Mouse (Mus musculus): ENCODE measurements around the gene Endou. TPM values are rescaled to one million over a fixed set of nuclear protein-coding genes. Genes with fewer than 3 reads are reported as not detected.

Gene Endou
- polyA plus RNA-seq, 1 experiment = not detected

DNA sequence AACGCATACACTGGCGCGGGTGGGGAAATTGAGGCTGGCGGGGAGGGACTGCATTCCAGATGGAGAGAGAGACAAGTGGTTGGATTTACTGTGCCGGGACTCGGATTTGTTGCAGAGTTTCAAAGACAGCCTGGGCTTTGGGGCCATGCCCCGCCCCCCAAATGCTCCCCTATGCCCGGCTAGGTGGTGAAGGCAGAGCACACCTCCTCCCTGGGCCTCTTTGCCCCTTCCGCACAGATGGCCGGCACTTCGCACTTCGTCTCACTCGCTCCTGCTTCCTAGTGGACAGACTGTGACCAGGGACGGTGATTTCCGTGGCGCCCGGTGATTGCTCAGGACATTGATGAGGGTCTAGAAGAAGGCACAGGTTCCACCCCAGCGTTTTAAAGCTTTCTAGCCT, 37.1 kb upstream of the Endou start:
- H3K27me3 ChIP-seq (ENCODE audit: control insufficient read depth) = peaks cover 76% of the 10 kb centered on the region
- no peaks in the 10 kb centered on the region; the same call in 1 of the 2 replicates for H3K9me3 ChIP-seq (ENCODE audit: control insufficient read depth, low read length)
- no peaks in the 10 kb centered on the region for H3K36me3 ChIP-seq (ENCODE audit: control insufficient read depth)
- H3K4me1 ChIP-seq (ENCODE audit: control insufficient read depth) = peaks cover 6% of the 10 kb centered on the region
- TF ChIP-seq TAL1 (IDR thresholded peaks at IDR 0.05; ENCODE audit: low read length) (no peak), GATA1 (IDR thresholded peaks at IDR 0.05; ENCODE audit: low read length) (no peak)
- H3K4me3 ChIP-seq (replicated peaks) = no peak overlapping the region

DNA sequence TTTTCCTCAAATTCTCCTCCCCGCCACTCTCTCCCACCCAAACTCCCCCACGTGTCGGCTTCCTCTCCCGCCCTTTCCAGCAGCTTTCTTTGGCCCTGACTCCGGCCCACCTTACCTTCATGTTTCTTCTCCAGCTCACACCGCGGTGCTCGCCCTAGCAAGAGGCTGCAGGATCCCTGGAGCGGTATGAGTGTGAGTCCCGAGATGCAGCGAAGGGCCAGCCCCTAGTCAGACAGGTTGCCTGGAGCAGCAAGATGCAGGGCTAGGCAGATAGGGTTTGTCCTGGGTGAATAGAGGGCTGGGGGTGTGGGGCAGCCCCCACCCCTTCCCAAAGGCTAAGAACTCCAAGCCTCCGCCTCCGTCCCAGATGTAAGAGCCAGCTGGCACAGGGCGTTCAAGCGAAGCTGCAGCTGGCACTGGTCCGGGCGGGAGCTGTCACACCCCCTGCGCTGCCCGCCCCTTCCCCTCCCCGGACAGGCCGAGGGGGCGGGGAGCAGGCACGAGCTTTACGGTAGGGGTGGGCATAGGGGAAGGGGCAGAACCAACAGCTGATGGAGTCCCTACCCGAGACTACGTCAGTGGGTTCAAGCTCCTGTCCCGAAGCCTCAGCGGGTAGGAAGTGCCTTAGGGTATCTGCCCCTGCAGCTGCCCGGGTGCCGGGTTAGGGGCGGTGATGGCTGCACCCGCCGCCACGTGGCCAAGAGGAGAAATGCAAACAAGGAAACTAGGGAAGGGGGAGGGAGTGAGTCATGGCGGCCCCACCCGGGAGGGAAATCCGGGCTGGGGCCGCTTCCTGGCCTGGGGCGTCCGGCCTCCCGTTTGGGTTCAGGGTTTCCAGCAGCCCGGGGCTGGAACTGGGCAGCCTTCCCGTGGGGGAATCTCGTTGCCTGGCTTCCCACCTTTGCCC, 36.4 kb upstream of the Endou start, which contains the start of gene Rapgef3:
Gene Rapgef3 (minus strand): TSS at position 693 of the 907 bp plus-strand sequence.
- H3K4me1 ChIP-seq (ENCODE audit: control insufficient read depth) = peaks cover 6% of the 10 kb centered on the region
- H3K27me3 ChIP-seq (ENCODE audit: control insufficient read depth) = peaks cover 76% of the 10 kb centered on the region

DNA sequence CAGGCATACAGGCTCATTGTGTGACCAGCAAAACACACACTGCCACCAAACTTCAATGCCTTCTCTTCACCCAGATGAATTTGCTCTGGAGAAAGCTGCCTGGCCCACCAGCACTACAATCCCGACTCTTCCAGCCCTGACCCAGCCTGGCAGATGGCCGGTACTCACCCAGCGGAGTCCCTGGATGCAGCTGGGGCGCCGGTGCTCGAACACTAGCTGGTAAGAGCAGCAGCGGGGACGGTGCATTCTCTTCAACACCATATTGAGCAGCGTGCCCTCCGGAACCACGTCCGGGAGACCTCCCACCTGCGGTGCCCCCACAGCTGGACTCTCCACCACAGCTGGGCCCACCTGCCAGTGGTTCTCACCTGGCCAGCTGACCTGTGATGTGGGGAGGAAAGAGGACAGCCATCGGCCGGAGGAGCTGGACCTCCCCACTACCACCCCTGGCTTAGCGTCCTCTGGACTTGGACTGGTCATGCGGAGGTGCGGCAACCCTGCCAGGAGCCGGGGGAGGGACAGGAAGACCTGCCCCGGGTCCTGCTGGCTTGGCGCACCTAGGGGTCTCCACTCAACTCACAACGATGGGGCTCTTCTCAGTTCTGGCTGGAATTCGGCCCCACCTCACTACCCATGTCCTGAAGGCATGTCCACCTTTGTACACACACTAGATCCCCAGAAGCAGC, 35.6 kb upstream of the Endou start:
- Histone ChIP-seq H3K4me1 (ENCODE audit: control insufficient read depth) (peaks cover 6% of the 10 kb centered on the region), H3K27me3 (ENCODE audit: control insufficient read depth) (peaks cover 76% of the 10 kb centered on the region), H3K36me3 (ENCODE audit: control insufficient read depth) (no peaks in the 10 kb centered on the region), H3K4me3 (replicated peaks) (no peak overlapping the region), H3K9me3 (ENCODE audit: control insufficient read depth, low read length) (no peaks in the 10 kb centered on the region; the same call in 1 of the 2 replicates)
- TF ChIP-seq TAL1 (IDR thresholded peaks at IDR 0.05; ENCODE audit: low read length) = no peak
- no peak for TF ChIP-seq GATA1 (IDR thresholded peaks at IDR 0.05; ENCODE audit: low read length)

More for the DNA sequence above, 36.4 kb upstream of the Endou start, which contains the start of gene Rapgef3:
- no peaks in the 10 kb centered on the region for H3K36me3 ChIP-seq (ENCODE audit: control insufficient read depth)
- peak within 1 kb of the TSS; percentile 23 for H3K4me3 ChIP-seq (replicated peaks)
- TF ChIP-seq TAL1 (IDR thresholded peaks at IDR 0.05; ENCODE audit: low read length) (no peak), GATA1 (IDR thresholded peaks at IDR 0.05; ENCODE audit: low read length) (no peak)
- no peaks in the 10 kb centered on the region; the same call in 1 of the 2 replicates for H3K9me3 ChIP-seq (ENCODE audit: control insufficient read depth, low read length)

DNA sequence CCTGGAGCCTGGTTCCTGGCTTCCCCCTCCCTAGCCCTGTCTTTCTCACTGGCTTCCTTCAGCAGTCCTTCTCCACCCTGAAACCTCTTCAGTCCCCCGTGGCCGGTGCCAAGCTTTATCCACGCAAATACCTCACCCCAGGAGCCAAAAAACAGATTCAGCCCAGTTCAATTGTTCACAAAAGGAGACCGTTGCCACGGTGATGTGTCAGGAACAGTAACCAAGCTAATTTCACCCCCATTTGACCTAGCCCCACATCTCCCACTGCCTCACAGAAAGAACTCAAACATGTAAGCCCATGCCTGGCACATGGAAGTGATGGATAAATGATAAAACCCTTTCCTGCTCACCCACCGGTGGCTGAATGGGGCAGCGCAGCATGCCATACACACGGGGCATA, 35.1 kb upstream of the Endou start:
- TF ChIP-seq TAL1 (IDR thresholded peaks at IDR 0.05; ENCODE audit: low read length) = no peak
- TF ChIP-seq GATA1 (IDR thresholded peaks at IDR 0.05; ENCODE audit: low read length) = no peak
- peaks cover 72% of the 10 kb centered on the region for H3K27me3 ChIP-seq (ENCODE audit: control insufficient read depth)
- peaks cover 6% of the 10 kb centered on the region for H3K4me1 ChIP-seq (ENCODE audit: control insufficient read depth)
- no peaks in the 10 kb centered on the region; the same call in 1 of the 2 replicates for H3K9me3 ChIP-seq (ENCODE audit: control insufficient read depth, low read length)
- no peaks in the 10 kb centered on the region for H3K36me3 ChIP-seq (ENCODE audit: control insufficient read depth)
- no peak overlapping the region for H3K4me3 ChIP-seq (replicated peaks)

DNA sequence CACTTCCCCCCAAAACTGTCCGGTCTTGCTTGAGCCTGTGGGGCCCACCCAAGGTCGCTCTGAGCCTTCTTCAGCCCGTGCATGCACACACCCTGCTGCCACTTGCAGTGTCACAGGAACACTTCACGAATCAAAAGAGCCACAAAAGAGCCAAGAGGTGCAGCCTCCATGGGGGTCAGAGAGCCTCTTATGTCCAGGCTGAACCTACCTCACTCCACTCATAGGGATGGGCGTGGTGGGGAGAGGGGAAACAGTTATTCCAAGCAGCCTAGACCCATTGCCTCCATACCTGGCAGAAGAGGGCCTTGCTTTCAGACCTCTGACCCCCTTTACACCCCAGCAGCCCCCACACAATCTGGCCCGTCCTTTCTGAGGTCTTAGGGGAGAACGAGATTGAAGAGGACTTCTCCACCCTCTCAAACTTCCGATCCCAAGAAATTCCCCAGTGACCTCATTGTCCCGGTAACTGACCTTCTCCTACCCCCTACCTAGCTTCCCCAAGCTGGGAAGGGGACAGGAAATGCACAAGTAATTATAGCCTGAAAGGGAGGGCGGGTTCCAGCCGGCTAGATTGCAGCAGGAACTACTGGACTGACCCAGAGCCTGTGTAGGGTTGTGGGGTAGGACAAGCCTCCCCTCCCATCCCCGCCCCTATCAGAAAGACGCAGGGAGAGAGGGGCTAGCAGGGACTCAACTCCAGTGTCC, 34.1 kb upstream of the Endou start:
- Histone ChIP-seq H3K36me3 (ENCODE audit: control insufficient read depth) (no peaks in the 10 kb centered on the region), H3K9me3 (ENCODE audit: control insufficient read depth, low read length) (no peaks in the 10 kb centered on the region; the same call in 1 of the 2 replicates), H3K4me1 (ENCODE audit: control insufficient read depth) (peaks cover 6% of the 10 kb centered on the region), H3K4me3 (replicated peaks) (no peak overlapping the region), H3K27me3 (ENCODE audit: control insufficient read depth) (peaks cover 64% of the 10 kb centered on the region)
- TF ChIP-seq TAL1 (IDR thresholded peaks at IDR 0.05; ENCODE audit: low read length) (no peak), GATA1 (IDR thresholded peaks at IDR 0.05; ENCODE audit: low read length) (no peak)

DNA sequence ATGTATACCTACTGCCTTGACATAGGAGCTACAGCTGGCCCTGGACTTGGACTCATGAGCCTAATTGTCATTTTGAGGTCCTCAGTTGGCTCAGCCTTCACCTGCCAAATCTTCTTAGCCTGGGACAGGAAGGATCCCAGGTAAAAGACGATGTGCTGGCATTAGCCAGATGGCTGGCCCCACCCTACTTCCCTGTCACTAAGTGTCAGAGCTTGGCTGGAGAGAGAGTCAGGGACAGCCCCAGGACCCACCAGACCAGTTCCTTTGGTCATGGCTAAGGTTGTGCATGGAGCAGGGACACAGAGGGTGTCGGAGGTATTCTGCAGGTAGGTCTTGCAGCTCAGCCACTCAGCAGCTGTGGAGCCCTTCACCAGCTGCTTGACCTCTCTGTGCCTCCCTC, 33.4 kb upstream of the Endou start:
- Histone ChIP-seq H3K27me3 (ENCODE audit: control insufficient read depth) (peaks cover 56% of the 10 kb centered on the region), H3K4me3 (replicated peaks) (no peak overlapping the region), H3K4me1 (ENCODE audit: control insufficient read depth) (peaks cover 6% of the 10 kb centered on the region), H3K9me3 (ENCODE audit: control insufficient read depth, low read length) (no peaks in the 10 kb centered on the region; the same call in 1 of the 2 replicates), H3K36me3 (ENCODE audit: control insufficient read depth) (no peaks in the 10 kb centered on the region)
- TF ChIP-seq GATA1 (IDR thresholded peaks at IDR 0.05; ENCODE audit: low read length) (no peak), TAL1 (IDR thresholded peaks at IDR 0.05; ENCODE audit: low read length) (no peak)

DNA sequence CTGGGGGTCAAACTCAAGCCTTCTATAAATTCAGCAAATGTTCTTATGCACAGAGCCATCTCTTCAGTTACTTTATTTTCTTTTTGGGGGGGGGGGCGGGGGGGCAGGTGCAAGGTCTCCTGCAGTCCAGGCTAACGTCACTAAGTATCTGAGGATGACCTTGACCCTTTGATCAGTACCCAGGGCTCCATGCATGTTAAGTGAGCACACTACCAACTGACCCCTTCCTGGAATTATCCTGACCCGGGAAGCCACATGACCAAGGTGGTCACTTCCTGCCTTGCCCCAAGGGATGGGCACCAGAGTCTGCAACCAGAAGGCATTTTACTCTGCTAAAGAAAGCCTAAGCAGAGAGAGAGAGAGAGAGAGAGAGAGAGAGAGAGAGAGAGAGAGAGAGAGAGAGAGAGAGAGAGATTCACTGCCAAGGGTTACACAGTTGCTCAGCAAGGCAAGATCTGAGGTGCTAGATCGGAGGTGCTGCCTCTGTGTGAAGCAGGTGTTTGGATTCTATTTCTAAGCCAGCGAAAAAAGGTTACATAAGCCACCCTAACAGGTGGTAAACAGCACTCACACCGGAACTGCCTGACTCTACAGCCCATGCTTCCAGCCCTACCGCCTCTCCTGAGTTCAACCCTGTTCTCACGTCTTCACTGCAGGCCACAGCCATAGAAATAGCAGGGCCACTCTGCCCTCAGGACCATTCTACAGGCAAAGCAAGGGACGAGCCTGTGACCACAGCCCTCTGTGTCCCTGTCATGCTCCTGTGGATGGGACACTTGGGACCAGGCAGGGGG, 32.3 kb upstream of the Endou start:
- peaks cover 6% of the 10 kb centered on the region for H3K4me1 ChIP-seq (ENCODE audit: control insufficient read depth)
- no peak overlapping the region for H3K4me3 ChIP-seq (replicated peaks)
- H3K27me3 ChIP-seq (ENCODE audit: control insufficient read depth) = peaks cover 50% of the 10 kb centered on the region
- H3K36me3 ChIP-seq (ENCODE audit: control insufficient read depth) = no peaks in the 10 kb centered on the region
- no peak for TF ChIP-seq TAL1 (IDR thresholded peaks at IDR 0.05; ENCODE audit: low read length)
- no peak for TF ChIP-seq GATA1 (IDR thresholded peaks at IDR 0.05; ENCODE audit: low read length)
- no peaks in the 10 kb centered on the region; the same call in 1 of the 2 replicates for H3K9me3 ChIP-seq (ENCODE audit: control insufficient read depth, low read length)

DNA sequence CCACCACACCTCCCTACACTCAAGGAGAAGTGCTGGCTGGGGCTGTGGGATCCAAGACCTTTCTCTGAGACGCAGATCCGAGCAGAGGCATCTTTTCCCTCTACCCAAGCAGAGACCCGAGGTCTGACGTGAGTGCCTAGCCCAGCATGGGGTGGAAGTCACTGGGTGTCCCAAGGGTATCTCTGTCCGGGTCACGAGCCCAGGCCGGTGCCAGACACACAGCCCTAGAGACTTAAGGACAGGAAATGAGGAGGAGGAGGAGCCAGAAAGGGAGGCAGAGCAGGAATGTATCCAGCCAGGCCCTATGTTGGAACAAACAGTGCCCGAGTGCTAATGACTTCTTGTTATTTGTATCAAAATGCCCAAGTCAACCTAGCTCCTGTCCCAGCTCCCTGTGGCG, 31.6 kb upstream of the Endou start:
- TF ChIP-seq GATA1 (IDR thresholded peaks at IDR 0.05; ENCODE audit: low read length) (no peak), TAL1 (IDR thresholded peaks at IDR 0.05; ENCODE audit: low read length) (no peak)
- Histone ChIP-seq H3K4me1 (ENCODE audit: control insufficient read depth) (peaks cover 5% of the 10 kb centered on the region), H3K4me3 (replicated peaks) (no peak overlapping the region), H3K27me3 (ENCODE audit: control insufficient read depth) (peaks cover 43% of the 10 kb centered on the region), H3K36me3 (ENCODE audit: control insufficient read depth) (no peaks in the 10 kb centered on the region), H3K9me3 (ENCODE audit: control insufficient read depth, low read length) (no peaks in the 10 kb centered on the region; the same call in 1 of the 2 replicates)
